Mouse (Mus musculus): ENCODE results near the gene Tmeff1. TPM values are rescaled to one million over a fixed set of nuclear protein-coding genes. Genes with fewer than 3 reads are reported as not detected.
A peak's percentile ranks its signal among the peaks of the same experiment; 100 is the strongest.

Tmeff1 gene
- polyA plus RNA-seq, 1 experiment from 2014 or later = 72.2 TPM

GRCm38 (mm10) chr4:48543071-48543865 lies 41.7 kb upstream of the Tmeff1 start:
- WGBS = 69% methylated on average over 6 of the region's 6 CpGs

DNA sequence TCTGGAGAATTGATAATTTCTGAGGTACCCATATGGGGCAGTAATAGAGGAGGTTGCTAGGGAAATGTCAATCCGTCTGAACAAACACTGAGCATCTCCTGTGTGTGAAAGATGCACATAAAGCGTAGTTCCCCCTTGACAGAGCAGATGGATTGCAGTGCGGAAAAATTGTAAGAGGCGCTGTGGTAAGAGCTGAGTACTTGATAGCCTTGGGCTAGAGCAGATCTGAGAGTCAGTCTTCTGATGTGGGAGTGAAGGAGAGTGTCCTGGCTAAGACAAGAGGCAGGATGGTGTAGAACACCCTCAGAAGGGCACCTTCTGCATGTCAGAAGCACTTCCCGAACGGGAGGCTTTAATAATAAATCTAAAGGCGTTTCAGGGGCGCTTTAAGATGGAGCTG lies 40.8 kb upstream of the Tmeff1 start:
- no peaks in the 10 kb centered on the region for H3K36me3 ChIP-seq (ENCODE audit: control insufficient read depth, insufficient read depth, low read length)
- H3K27ac ChIP-seq (ENCODE audit: low read depth, low read length) = no peak overlapping the region
- H3K9ac ChIP-seq (ENCODE audit: low read depth, low read length) = no peak overlapping the region
- H3K4me1 ChIP-seq (ENCODE audit: control insufficient read depth, insufficient read depth, low read depth, low read length) = peaks cover 47% of the 10 kb centered on the region
- H3K4me3 ChIP-seq (ENCODE audit: low read length) = no peak overlapping the region
- H3K27me3 ChIP-seq (replicated peaks; ENCODE audit: control insufficient read depth, insufficient read depth, low read length) = no peaks in the 10 kb centered on the region
- 60% methylated on average over 8 of the region's 8 CpGs for WGBS
- no peak overlapping the region for H3K4me2 ChIP-seq (ENCODE audit: low read length)
- no peak for ATAC-seq
- no peaks in the 10 kb centered on the region for H3K9me3 ChIP-seq (ENCODE audit: control insufficient read depth, low read length)

More at GRCm38 (mm10) chr4:48543071-48543865, 41.7 kb upstream of the Tmeff1 start:
- H3K27ac ChIP-seq (ENCODE audit: low read depth, low read length) = no peak overlapping the region
- H3K9me3 ChIP-seq (ENCODE audit: control insufficient read depth, low read length) = no peaks in the 10 kb centered on the region
- no peak overlapping the region for H3K4me2 ChIP-seq (ENCODE audit: low read length)
- H3K36me3 ChIP-seq (ENCODE audit: control insufficient read depth, insufficient read depth, low read length) = no peaks in the 10 kb centered on the region
- ATAC-seq = no peak
- no peak overlapping the region for H3K4me3 ChIP-seq (ENCODE audit: low read length)
- peaks cover 39% of the 10 kb centered on the region for H3K4me1 ChIP-seq (ENCODE audit: control insufficient read depth, insufficient read depth, low read depth, low read length)
- no peak overlapping the region for H3K9ac ChIP-seq (ENCODE audit: low read depth, low read length)
- H3K27me3 ChIP-seq (replicated peaks; ENCODE audit: control insufficient read depth, insufficient read depth, low read length) = no peaks in the 10 kb centered on the region

GRCm38 (mm10) chr4:48545966-48546365 lies 39.0 kb upstream of the Tmeff1 start:
- Histone ChIP-seq H3K27ac (ENCODE audit: low read depth, low read length) (no peak overlapping the region), H3K4me3 (ENCODE audit: low read length) (no peak overlapping the region)
- WGBS = 40% methylated on average over 12 of the region's 12 CpGs

GRCm38 (mm10) chr4:48546568-48547496 lies 38.1 kb upstream of the Tmeff1 start:
- peak; percentile 60; the same call in 1 of the 2 replicates for ATAC-seq
- no peak overlapping the region for H3K4me2 ChIP-seq (ENCODE audit: low read length)
- peak overlapping the region; percentile 0; the same call in 1 of the 2 replicates for H3K27ac ChIP-seq (ENCODE audit: low read depth, low read length)

More at GRCm38 (mm10) chr4:48545966-48546365, 39.0 kb upstream of the Tmeff1 start:
- Histone ChIP-seq H3K4me2 (ENCODE audit: low read length) (no peak overlapping the region), H3K27me3 (replicated peaks; ENCODE audit: control insufficient read depth, insufficient read depth, low read length) (no peaks in the 10 kb centered on the region), H3K9me3 (ENCODE audit: control insufficient read depth, low read length) (no peaks in the 10 kb centered on the region), H3K36me3 (ENCODE audit: control insufficient read depth, insufficient read depth, low read length) (no peaks in the 10 kb centered on the region), H3K4me1 (ENCODE audit: control insufficient read depth, insufficient read depth, low read depth, low read length) (peaks cover 49% of the 10 kb centered on the region), H3K9ac (ENCODE audit: low read depth, low read length) (no peak overlapping the region)
- ATAC-seq = no peak

DNA sequence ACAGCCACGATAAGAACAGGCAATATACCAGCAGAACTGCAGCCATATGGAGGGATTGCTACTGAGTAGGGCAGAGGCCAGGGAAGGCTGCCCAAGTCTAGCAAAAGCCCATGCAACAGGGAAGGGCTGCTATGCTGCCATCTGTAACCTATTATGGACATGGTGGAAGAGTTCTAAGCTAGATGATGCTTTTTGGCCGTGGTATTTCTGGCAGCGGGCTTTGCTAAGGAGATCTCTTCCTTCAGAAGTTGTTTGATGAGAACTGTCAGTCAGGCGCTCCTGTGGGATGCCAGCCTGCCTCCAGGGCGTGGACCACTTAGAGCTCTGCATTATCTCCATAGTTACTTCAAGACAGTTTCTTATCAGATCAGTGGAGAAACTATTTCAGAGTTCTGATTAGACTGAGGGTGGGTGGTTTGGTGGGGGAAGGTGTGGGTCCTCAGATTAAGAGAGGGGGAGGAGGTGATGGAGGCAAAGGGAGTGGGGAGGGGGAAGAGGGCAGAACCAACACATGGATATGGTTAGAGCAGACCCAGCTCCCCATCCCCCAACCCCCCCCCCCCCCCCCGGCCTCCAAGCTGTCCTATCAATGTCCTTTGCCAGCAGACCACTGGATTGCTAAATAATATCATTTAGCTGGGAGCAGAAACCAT lies 36.5 kb upstream of the Tmeff1 start:
- Histone ChIP-seq H3K27me3 (replicated peaks; ENCODE audit: control insufficient read depth, insufficient read depth, low read length) (no peaks in the 10 kb centered on the region), H3K9ac (ENCODE audit: low read depth, low read length) (no peak overlapping the region; the same call in 1 of the 2 replicates), H3K4me1 (ENCODE audit: control insufficient read depth, insufficient read depth, low read depth, low read length) (peaks cover 28% of the 10 kb centered on the region), H3K4me3 (ENCODE audit: low read length) (no peak overlapping the region), H3K4me2 (ENCODE audit: low read length) (no peak overlapping the region), H3K36me3 (ENCODE audit: control insufficient read depth, insufficient read depth, low read length) (peaks cover 10% of the 10 kb centered on the region), H3K9me3 (ENCODE audit: control insufficient read depth, low read length) (no peaks in the 10 kb centered on the region), H3K27ac (ENCODE audit: low read depth, low read length) (no peak overlapping the region)
- WGBS = 48% methylated on average over 5 of the region's 6 CpGs
- peak; percentile 46; the same call in 1 of the 2 replicates for ATAC-seq

More at GRCm38 (mm10) chr4:48546568-48547496, 38.1 kb upstream of the Tmeff1 start:
- peak overlapping the region; percentile 25; the same call in 1 of the 2 replicates for H3K9ac ChIP-seq (ENCODE audit: low read depth, low read length)
- H3K4me3 ChIP-seq (ENCODE audit: low read length) = no peak overlapping the region
- WGBS = 25% methylated on average over 9 of the region's 9 CpGs
- H3K27me3 ChIP-seq (replicated peaks; ENCODE audit: control insufficient read depth, insufficient read depth, low read length) = no peaks in the 10 kb centered on the region
- no peaks in the 10 kb centered on the region for H3K9me3 ChIP-seq (ENCODE audit: control insufficient read depth, low read length)
- no peaks in the 10 kb centered on the region for H3K36me3 ChIP-seq (ENCODE audit: control insufficient read depth, insufficient read depth, low read length)
- H3K4me1 ChIP-seq (ENCODE audit: control insufficient read depth, insufficient read depth, low read depth, low read length) = peaks cover 43% of the 10 kb centered on the region

GRCm38 (mm10) chr4:48549661-48550060 lies 35.3 kb upstream of the Tmeff1 start:
- no peaks in the 10 kb centered on the region for H3K27me3 ChIP-seq (replicated peaks; ENCODE audit: control insufficient read depth, insufficient read depth, low read length)
- no peak overlapping the region for H3K27ac ChIP-seq (ENCODE audit: low read depth, low read length)
- no peak for ATAC-seq
- H3K36me3 ChIP-seq (ENCODE audit: control insufficient read depth, insufficient read depth, low read length) = peaks cover 10% of the 10 kb centered on the region
- H3K9ac ChIP-seq (ENCODE audit: low read depth, low read length) = no peak overlapping the region
- no peak overlapping the region for H3K4me3 ChIP-seq (ENCODE audit: low read length)
- no peaks in the 10 kb centered on the region for H3K9me3 ChIP-seq (ENCODE audit: control insufficient read depth, low read length)
- no peak overlapping the region for H3K4me2 ChIP-seq (ENCODE audit: low read length)
- 62% methylated on average over 5 of the region's 5 CpGs for WGBS
- H3K4me1 ChIP-seq (ENCODE audit: control insufficient read depth, insufficient read depth, low read depth, low read length) = peaks cover 23% of the 10 kb centered on the region

- 94% methylated on average over 27 of the region's 27 CpGs for WGBS
- H3K4me2 ChIP-seq (ENCODE audit: low read length) = no peak overlapping the region
- H3K27me3 ChIP-seq (replicated peaks; ENCODE audit: control insufficient read depth, insufficient read depth, low read length) = no peaks in the 10 kb centered on the region
- ATAC-seq = no peak
- H3K9me3 ChIP-seq (ENCODE audit: control insufficient read depth, low read length) = no peaks in the 10 kb centered on the region
- no peak overlapping the region for H3K9ac ChIP-seq (ENCODE audit: low read depth, low read length)
- H3K36me3 ChIP-seq (ENCODE audit: control insufficient read depth, insufficient read depth, low read length) = peaks cover 10% of the 10 kb centered on the region
- H3K4me1 ChIP-seq (ENCODE audit: control insufficient read depth, insufficient read depth, low read depth, low read length) = peaks cover 12% of the 10 kb centered on the region
- no peak overlapping the region for H3K27ac ChIP-seq (ENCODE audit: low read depth, low read length)
- no peak overlapping the region for H3K4me3 ChIP-seq (ENCODE audit: low read length)
Measured at GRCm38 (mm10) chr4:48552486-48553064, 32.4 kb upstream of the Tmeff1 start.

DNA sequence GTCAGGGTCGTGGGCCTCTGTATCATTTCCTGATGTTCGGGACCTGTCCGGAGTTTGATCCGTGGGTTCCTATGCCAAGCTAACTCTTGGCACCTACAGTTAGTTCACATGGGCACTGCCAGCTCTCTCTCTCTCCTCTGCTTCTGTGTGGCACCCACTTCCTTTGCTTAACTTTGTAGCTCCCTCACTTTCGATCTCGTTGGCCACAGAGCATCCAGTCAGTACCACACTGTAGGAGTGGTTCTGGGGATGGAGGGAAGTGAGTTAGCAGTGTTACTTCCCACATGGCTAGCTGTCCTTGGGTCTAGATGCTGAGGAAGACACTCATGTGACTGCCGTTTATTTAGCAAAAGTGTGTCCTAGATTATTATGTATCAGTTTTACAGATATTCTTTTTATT lies 30.8 kb upstream of the Tmeff1 start:
- Histone ChIP-seq H3K27me3 (replicated peaks; ENCODE audit: control insufficient read depth, insufficient read depth, low read length) (no peaks in the 10 kb centered on the region), H3K4me1 (ENCODE audit: control insufficient read depth, insufficient read depth, low read depth, low read length) (peaks cover 2% of the 10 kb centered on the region; the same call in 1 of the 2 replicates), H3K9me3 (ENCODE audit: control insufficient read depth, low read length) (no peaks in the 10 kb centered on the region), H3K9ac (ENCODE audit: low read depth, low read length) (no peak overlapping the region), H3K36me3 (ENCODE audit: control insufficient read depth, insufficient read depth, low read length) (peaks cover 13% of the 10 kb centered on the region), H3K4me2 (ENCODE audit: low read length) (no peak overlapping the region), H3K27ac (ENCODE audit: low read depth, low read length) (no peak overlapping the region), H3K4me3 (ENCODE audit: low read length) (no peak overlapping the region)
- ATAC-seq = no peak
- 87% methylated on average over 7 of the region's 7 CpGs for WGBS
